Mouse (Mus musculus) kidney, adult 8-10 months (tissue): Measurements from ENCODE around the gene Leng1.

Experiments used
- DNase-seq, 2 experiments: peaks; one replicate each; pipeline ENCODE4 v3.0.0; 2022

The Leng1 gene

GRCm38 (mm10) chr7:3691919-3692318 lies 26.3 kb upstream of the Leng1 start:
- no peak for DNase-seq

GRCm38 (mm10) chr7:3685400-3686187 lies 20.0 kb upstream of the Leng1 start:
- no peak for DNase-seq

DNA sequence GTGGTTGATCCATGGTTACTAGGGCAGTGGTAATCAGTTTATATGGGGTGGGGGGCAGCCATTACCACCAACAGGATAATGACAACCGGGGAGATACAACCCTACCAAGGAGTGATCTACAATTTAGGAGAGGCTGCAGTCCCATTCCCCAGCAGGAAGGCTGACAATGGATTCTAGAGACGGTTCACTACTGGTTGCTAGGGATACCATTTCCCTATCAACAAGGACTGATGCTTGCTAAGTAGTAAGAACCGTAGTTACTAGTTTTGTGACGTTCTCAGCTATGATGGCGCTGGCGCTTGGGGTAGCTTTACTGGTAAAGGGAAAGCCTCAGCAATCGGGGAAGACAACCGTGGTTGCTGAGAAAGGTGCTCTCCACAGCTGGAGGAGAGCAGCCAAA lies 19.1 kb upstream of the Leng1 start:
- no peak for DNase-seq

DNA sequence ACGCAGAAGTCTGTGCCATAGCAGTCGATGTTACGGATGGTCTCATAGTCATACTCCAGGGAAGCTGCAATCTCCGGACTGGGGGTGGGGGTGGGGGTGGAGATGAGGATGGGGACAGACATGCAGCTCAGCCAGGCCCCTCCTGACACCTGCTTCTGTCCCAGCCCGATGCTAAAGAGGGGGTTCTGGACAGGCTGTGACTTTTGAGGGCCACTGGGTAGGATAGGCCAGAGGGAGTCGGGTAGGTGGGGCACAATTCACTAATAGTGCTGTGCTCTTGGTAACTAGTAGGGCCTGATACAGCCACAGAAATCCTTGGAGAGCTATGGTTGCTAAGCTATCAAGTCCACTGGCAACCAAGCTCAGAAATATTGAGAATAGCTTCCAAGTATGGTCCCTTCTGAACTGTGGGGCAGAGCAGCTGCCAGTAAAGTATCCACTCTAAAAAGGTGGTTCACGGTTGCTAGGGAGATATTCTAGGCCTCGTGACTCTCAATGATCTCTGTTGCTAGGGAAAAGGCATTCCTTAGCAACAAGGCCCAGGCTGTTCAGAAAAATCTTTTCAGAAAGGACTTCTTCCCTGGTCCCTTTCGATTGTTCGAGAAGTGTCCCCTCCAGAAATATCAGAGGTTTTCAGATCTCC lies 18.4 kb upstream of the Leng1 start:
- no peak for DNase-seq

GRCm38 (mm10) chr7:3677342-3677741 lies 11.7 kb upstream of the Leng1 start, which contains the start of gene Tmc4:
Gene Tmc4 (minus strand): TSS chr7:3677553.
- peak; percentile 57 to 76 for DNase-seq

GRCm38 (mm10) chr7:3676371-3676770 lies 10.7 kb upstream of the Leng1 start:
- DNase-seq = no peak

- DNase-seq = no peak
These were observed 9.5 kb upstream of the Leng1 start for GRCm38 (mm10) chr7:3675228-3675548.

DNA sequence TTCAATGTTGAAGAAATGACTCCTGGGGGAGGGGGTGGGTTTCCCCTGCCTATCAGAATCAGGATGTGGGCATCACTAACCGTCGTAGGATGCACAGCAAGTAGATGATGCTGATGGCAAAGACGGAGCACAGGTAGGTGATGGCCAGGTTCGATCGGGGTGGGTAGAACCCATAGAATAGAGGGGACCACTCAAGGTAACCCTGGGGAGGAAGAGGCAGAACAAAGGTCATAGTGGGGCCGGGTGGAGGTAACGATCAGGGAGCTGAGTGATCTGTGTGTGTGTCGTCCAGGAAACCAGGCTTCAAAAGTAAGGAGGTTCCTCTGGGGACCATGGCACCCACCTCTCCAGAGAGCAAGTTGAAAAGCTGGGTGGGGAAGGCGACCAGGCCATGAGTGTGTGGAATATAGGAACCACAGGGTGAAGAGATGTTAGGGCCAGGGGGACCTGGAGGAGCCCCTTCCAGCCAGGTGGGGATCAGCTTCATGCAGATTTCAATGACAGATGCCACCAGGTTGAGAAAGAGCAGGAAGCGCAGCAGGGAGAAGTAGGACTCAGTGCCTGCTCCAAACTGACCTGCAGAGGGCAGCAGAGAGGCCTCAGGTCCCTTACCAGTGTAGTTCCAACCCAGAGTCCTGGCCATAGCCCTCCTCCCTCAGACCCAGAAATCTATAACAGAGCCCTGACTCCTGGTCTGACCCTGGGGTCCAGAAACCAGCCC lies 9.0 kb upstream of the Leng1 start:
- peak; percentile 56 to 83 for DNase-seq

- DNase-seq = no peak
These were observed 1.3 kb upstream of the Leng1 start for GRCm38 (mm10) chr7:3666921-3667391.

GRCm38 (mm10) chr7:3664524-3665214 lies 971 bp downstream of the Leng1 start:
- DNase-seq = peak; percentile 51 to 57

DNA sequence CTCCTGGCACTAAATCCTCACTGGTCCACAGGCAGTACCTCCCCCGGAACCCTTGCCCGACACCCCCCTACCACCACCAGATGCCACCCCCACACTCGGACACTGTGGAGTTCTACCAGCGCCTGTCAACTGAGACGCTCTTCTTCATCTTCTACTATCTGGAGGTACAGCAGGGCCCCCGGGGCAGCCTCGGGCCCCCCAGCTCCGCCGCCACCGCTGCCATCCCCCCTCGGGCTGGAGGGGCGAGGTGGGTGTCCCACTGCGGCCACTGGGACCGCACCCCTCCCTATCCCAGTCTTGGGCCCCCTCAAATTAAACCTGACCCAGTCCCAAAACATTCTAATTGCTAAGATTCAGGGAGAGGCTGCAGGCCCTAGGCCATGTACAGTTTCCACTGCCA lies 7.1 kb downstream of the Leng1 start:
- DNase-seq = no peak

GRCm38 (mm10) chr7:3656966-3657365 lies 8.7 kb downstream of the Leng1 start:
- DNase-seq = no peak

GRCm38 (mm10) chr7:3646641-3647040 lies 19.0 kb downstream of the Leng1 start:
- no peak for DNase-seq

DNA sequence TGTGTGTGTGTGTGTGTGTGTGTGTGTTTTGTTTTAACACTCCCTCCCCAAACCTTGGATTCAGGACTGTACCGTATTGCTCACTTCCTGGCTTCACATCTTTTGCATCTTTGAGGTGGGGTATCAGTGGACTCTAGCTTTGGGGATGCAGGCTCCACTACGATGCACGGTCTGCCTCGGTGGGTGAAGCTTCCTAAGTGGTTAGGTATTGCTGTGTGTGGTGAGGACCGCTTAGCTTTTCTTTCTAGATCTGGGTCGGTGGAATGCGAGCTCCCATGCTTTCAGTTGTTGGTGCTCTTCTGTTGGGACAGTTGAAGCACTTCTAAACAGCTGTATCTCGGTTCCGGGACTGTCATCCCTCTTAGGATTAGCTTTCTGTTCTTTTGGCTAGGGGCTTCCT lies 19.5 kb downstream of the Leng1 start:
- no peak for DNase-seq

DNA sequence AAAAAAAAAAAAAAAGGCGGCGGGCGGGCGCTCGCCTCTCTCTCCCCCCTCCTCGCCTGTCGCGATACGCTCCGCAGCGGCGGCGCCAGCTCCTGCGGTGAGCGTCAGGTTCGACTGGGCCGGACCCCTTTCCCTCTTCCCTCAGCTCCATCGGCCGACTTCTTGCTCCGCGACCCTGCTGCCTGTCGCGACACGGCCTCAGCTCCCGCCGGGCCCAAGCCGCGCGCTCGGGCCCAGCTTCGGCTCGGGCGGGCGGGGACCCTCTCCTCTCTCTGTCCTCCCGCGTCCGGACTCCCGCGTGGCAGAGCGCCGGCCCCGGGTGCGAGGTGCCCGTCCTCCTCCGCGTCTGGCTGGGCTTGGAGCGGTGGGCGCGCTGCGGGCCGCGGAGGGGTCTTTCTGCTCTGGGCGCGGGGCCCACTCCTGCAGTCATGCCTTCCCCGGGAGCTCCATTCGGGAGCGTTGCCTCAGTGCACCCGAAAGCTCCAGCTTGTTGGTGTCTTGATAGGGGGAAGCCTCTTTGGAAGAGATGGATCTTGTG lies 20.1 kb downstream of the Leng1 start:
- DNase-seq = no peak

- DNase-seq = peak; percentile 99 to 100
These were observed 20.8 kb downstream of the Leng1 start, which contains the start of gene Cnot3 for GRCm38 (mm10) chr7:3644672-3645487. Gene Cnot3 (plus strand): TSS chr7:3645268.

DNA sequence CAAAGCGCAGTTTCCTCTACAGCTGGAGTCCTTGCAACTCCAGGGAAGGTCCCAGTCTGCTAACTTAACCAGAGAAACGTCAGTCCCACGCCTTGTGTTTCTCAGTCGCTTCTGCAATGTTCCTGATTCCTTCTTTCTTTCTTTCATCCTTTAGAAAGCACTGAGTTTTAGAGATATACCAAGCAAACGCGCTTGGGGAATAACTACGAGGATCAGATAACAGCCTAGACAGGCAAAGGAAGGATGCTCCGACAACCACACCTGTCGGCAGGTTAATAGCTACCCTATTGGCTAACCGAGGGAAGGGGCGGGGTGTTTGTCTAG lies 21.3 kb downstream of the Leng1 start:
- no peak for DNase-seq

GRCm38 (mm10) chr7:3643843-3644242 lies 21.8 kb downstream of the Leng1 start:
- no peak for DNase-seq

DNA sequence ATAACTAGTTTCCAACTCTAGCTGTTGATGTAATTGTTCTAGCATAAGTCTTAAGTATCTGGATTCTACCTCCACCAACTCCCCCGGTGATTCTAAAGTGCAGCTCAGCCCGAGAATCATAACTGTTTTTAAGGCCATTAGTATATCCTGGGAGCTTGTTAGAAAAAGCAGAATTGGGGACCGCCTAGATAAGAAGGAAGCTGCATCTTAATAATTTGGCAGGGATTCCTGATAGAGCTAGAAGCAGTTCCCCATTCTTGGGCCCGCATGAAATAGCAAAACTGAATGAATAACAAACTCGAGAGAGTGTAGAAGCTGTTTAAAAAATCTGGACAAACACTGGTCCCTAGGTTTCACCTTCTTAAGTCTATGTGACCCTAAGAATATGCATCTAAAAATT lies 22.2 kb downstream of the Leng1 start:
- no peak for DNase-seq

- DNase-seq = no peak
These were observed 35.2 kb downstream of the Leng1 start for GRCm38 (mm10) chr7:3630478-3630815.

DNA sequence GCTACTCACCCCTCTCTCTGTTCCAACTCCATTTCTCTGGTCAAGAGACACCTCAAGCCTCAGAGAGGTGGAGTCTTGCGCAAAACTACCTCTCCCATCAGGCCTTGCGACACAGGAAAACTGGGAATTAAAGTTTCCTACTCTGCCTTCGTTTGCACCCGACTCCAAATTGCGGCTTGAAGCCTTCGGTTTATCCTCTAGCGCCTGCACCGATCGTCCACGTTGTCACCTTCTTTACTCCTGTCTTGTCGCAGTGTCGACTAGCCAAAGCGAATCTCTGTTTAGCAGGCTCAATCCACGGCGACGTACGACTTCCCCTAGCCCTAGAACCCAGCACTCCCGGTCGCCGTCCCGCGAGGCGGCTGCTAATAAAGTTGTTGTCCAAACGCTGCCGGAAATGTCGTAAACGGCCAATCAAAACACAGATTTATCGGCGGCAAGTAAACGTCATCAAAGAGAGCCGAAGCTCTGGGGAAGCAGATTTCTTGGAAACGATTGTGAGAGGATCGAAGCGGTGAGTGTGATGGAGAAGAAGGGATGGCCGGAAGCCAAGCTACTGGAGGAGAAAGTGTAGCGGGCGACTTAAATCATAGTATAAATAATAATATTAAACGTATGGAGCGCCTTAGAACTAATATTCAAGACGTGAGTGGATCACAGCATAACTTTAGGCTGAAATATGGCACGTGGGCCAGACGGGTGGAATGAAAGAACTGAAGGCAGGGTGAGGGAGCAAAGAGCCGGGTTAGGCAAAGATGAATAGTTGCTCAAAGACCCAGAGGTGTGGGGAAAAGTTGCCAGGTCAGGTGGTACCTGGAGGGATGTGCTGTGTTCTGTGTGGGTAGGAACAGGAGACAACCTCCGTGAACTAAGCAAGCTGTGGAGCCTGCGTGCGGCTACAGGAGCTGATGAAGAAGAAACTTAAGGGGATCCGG lies 35.8 kb downstream of the Leng1 start, which contains the start of the genes Tfpt and Prpf31:
Gene Tfpt, minus strand, starts transcription at position 387 of the 935 bp plus-strand sequence.
Gene Prpf31, plus strand, starts transcription at position 443 of the 935 bp plus-strand sequence.
- peak; percentile 93 to 94 for DNase-seq
